Mouse (Mus musculus): ENCODE results near the gene Atp5g1.

- TF ChIP-seq CTCF (IDR thresholded peaks at IDR 0.05; ENCODE audit: insufficient read depth, low read depth, low read length) (no peak), POLR2A (IDR thresholded peaks at IDR 0.05; ENCODE audit: insufficient read depth, low read depth, low read length) (no peak)
These were observed 39.9 kb upstream of the Atp5g1 start for GRCm38 (mm10) chr11:96115416-96115815.
